In the genomic region with DNA sequence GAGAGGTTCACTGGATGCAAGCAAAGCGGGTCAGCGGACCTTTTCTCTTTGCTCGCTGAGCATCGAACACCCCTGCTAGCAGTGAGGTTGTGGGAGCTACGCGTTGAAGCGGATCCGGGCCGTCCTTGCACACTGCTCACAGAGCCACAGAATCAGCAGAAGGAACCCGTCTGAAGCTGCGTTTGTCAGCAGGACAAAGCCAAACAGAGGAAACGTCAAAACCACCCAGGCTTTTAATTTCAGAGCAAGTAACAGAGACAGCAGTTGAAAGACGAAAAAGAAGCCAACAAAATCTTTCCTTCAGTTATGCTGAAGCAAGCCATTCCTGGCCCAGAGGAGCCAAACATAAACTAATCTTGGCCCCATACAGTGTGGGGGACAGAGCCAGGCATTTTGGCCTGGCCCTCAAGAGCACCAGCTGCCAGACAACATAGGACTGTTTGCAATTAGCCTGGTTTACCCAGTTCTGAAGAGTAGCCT, we compare ENCODE assay signal across 9 mouse cellular contexts.
DNase-seq lines count a peak whose midpoint lies in the region; ATAC-seq lines count a peak whose summit lies in the region.
"Had no signal": no experiment of that assay in that cellular context is flagged by ENCODE, and none has a peak within 500 bp of the region (broad histone marks: within the 10 kb centered on the region; RNA-seq: fewer than 3 reads in every experiment).

No protein-coding gene starts in this region.

- no peak overlapping the region for H3K9ac ChIP-seq in heart, embryonic 11.5 days (ENCODE audit: low read depth, low read length)
- no peak overlapping the region for H3K9ac ChIP-seq in embryonic facial prominence, embryonic 12.5 days

- no peak for ATAC-seq in heart, embryonic 11.5 days (replicated peaks; ENCODE audit: insufficient number of reproducible peaks, low FRiP score, low TSS enrichment)
- ATAC-seq in embryonic facial prominence, embryonic 12.5 days (ENCODE audit: insufficient number of reproducible peaks, insufficient read depth, low FRiP score, low TSS enrichment) = no peak

- H3K27ac ChIP-seq in heart, embryonic 11.5 days (ENCODE audit: low read depth, low read length) = no peak overlapping the region
- peak overlapping the region; percentile 80 for H3K27ac ChIP-seq in embryonic facial prominence, embryonic 12.5 days
- H3K27ac ChIP-seq in midbrain, embryonic 10.5 days (replicated peaks) = peak overlapping the region; percentile 38; the same call in 1 of the 2 replicates

- no peaks in the 10 kb centered on the region for H3K36me3 ChIP-seq in heart, embryonic 11.5 days (ENCODE audit: control insufficient read depth, insufficient read depth, low read length)
- no peaks in the 10 kb centered on the region for H3K36me3 ChIP-seq in embryonic facial prominence, embryonic 12.5 days
- no peaks in the 10 kb centered on the region for H3K36me3 ChIP-seq in midbrain, embryonic 10.5 days

- no peaks in the 10 kb centered on the region for H3K9me3 ChIP-seq in heart, embryonic 11.5 days (replicated peaks; ENCODE audit: control insufficient read depth, low read length)
- H3K9me3 ChIP-seq in embryonic facial prominence, embryonic 12.5 days = 0 out of 2 replicates have a peak, but pooled peaks cover 4% of the 10 kb centered on the region
- H3K9me3 ChIP-seq in midbrain, embryonic 10.5 days (replicated peaks) = no peaks in the 10 kb centered on the region

- H3K4me2 ChIP-seq in heart, embryonic 11.5 days = no peak overlapping the region
- H3K4me2 ChIP-seq in embryonic facial prominence, embryonic 12.5 days (replicated peaks) = 0 out of 2 replicates have a peak overlapping the region, but pooled peaks have one; percentile 4

- intact Hi-C loops in heart, postnatal 14 days (cut with DNase I) = no loop called here
- intact Hi-C loops in left cerebral cortex, postnatal 10 days (cut with DNase I) = loop anchor here (10.0 kb wide), 1 partner anchor 153 kb away; the partner anchor contains the start of gene Arhgap28

- no peaks in the 10 kb centered on the region for H3K27me3 ChIP-seq in heart, embryonic 11.5 days (ENCODE audit: control insufficient read depth, insufficient read depth, low read length)
- H3K27me3 ChIP-seq in embryonic facial prominence, embryonic 12.5 days = no peaks in the 10 kb centered on the region
- no peaks in the 10 kb centered on the region; the same call in 1 of the 2 replicates for H3K27me3 ChIP-seq in midbrain, embryonic 10.5 days (ENCODE audit: low read depth, poor library complexity, severe bottlenecking)

- 63% methylated on average over 13 of the region's 13 CpGs for WGBS in heart, embryonic 11.5 days (ENCODE audit: insufficient replicate concordance)
- WGBS in embryonic facial prominence, embryonic 12.5 days = 32% methylated on average over 13 of the region's 13 CpGs
- 14% methylated on average over 13 of the region's 13 CpGs for WGBS in midbrain, embryonic 10.5 days

- no peaks in the 10 kb centered on the region for H3K4me1 ChIP-seq in heart, embryonic 11.5 days (ENCODE audit: control insufficient read depth, insufficient read depth, low read length)
- H3K4me1 ChIP-seq in embryonic facial prominence, embryonic 12.5 days = peaks cover 13% of the 10 kb centered on the region; the same call in 1 of the 2 replicates
- peaks cover 12% of the 10 kb centered on the region for H3K4me1 ChIP-seq in midbrain, embryonic 10.5 days

- DNase-seq in heart, adult 18-20 months = peak; percentile 21 to 58
- peak; percentile 30 to 40 for DNase-seq in heart, postnatal 14 days
- DNase-seq in midbrain, embryonic 10.5 days (ENCODE audit: low spot score) = peak; percentile 24
- DNase-seq in adrenal gland, postnatal 4 days (ENCODE audit: low spot score in 2 of 2) = no peak
- DNase-seq in left cerebral cortex, postnatal 10 days (ENCODE audit: extremely low spot score in 1 of 2, low spot score in 2 of 2) = no peak
- no peak for DNase-seq in left cerebral cortex, adult 9 months (ENCODE audit: low spot score in 2 of 2)

- H3K4me3 ChIP-seq in heart, embryonic 11.5 days (ENCODE audit: low read depth, low read length) = no peak overlapping the region
- no peak overlapping the region for H3K4me3 ChIP-seq in embryonic facial prominence, embryonic 12.5 days
- no peak overlapping the region for H3K4me3 ChIP-seq in midbrain, embryonic 10.5 days
- H3K4me3 ChIP-seq: myocyte had no signal

Comparison
In these comparisons a context has a peak if more than half of its experiments do, and no peak if none do; other contexts are left out.
1. DNase-seq: peak in heart, adult 18-20 months (2 of 2), heart, postnatal 14 days (2 of 2) and midbrain, embryonic 10.5 days (single experiment); none in adrenal gland, postnatal 4 days (0 of 2), left cerebral cortex, postnatal 10 days (0 of 2) and left cerebral cortex, adult 9 months (0 of 2).